Mouse (Mus musculus) myocyte (in vitro differentiated cells): ENCODE results near the gene 4921509C19Rik.

Source experiments
- E2F4 ChIP-seq: IDR thresholded peaks from one replicate; pipeline ENCODE4 v1.6.1; 2011; ENCODE audit warnings: mild to moderate bottlenecking, control low read depth, moderate library complexity; ENCODE audit not compliant: insufficient read depth
- MAX ChIP-seq: IDR thresholded peaks from one replicate; pipeline ENCODE4 v1.6.1; 2011; ENCODE audit warnings: low read depth, mild to moderate bottlenecking, control low read depth
- MYOD1 ChIP-seq, 3 experiments: IDR thresholded peaks; one replicate each; pipeline ENCODE4 v1.6.1; 2011; ENCODE audit warnings: control low read depth in 2 of 3, low read depth in 2 of 3, mild to moderate bottlenecking in 2 of 3, moderate library complexity in 1 of 3; ENCODE audit not compliant: insufficient read length in 2 of 3, control insufficient read depth in 1 of 3
- MYOG ChIP-seq, 3 experiments: IDR thresholded peaks; one replicate each; pipeline ENCODE4 v1.6.1; 2011; ENCODE audit warnings: control low read depth in 2 of 3, low read depth in 2 of 3, mild to moderate bottlenecking in 2 of 3; ENCODE audit not compliant: insufficient read length in 2 of 3, control insufficient read depth in 1 of 3, insufficient read depth in 1 of 3
- POLR2A ChIP-seq: IDR thresholded peaks from one replicate; pipeline ENCODE4 v1.6.1; 2011; ENCODE audit warnings: low read depth, mild to moderate bottlenecking, control low read depth, moderate library complexity; ENCODE audit not compliant: insufficient read length
- POLR2AphosphoS2 ChIP-seq: IDR thresholded peaks from one replicate; pipeline ENCODE4 v1.6.1; 2011; ENCODE audit warnings: low read depth, control low read depth; ENCODE audit not compliant: insufficient read length
- REST ChIP-seq: IDR thresholded peaks from one replicate; pipeline ENCODE4 v1.6.1; 2011; ENCODE audit warnings: mild to moderate bottlenecking, control low read depth, moderate library complexity; ENCODE audit not compliant: insufficient read depth, insufficient read length
- SRF ChIP-seq: IDR thresholded peaks from one replicate; pipeline ENCODE4 v1.6.1; 2011; ENCODE audit warnings: low read depth; ENCODE audit not compliant: control insufficient read depth, insufficient read length
- USF1 ChIP-seq: IDR thresholded peaks from one replicate; pipeline ENCODE4 v1.6.1; 2011; ENCODE audit warnings: low read depth, mild to moderate bottlenecking, control low read depth, moderate library complexity

DNA sequence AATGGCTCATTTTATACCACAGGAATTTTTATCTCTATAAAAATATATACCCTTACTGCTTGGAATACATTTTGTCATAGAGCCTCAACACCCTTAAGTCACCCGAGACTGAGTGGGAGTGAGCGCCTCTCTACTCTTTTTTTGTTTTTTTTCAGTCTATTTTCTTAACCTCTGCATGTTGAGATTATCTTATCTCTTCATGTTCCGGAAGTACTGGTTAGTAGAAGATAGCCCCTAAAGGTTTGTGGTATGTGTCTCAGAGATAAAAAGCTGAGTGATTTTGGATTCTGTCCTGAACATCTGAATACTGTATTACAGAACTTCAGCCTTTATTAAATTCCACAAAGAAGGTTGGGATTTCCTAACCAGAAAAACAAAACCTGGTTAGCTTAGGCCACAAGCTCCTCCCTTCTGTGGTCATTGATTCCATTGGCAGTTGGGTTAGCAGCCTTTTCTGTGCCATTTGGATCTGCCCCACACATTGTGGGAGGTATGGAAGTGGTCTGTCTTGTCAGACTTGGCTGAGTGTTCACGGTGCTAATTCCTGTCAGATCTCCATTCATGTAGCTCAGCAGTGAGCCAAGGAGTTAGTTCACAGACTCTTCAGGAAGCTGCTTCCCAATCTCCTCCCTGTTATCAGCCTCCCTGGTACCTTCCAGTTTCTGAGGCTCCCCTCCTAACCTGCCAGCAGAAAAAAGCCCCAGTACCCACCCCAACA, 48.5 kb upstream of the 4921509C19Rik start:
- TF ChIP-seq USF1, result no peak
- no peak for TF ChIP-seq POLR2AphosphoS2
- TF ChIP-seq POLR2A, result no peak
- no peak for TF ChIP-seq SRF
- no peak for TF ChIP-seq REST
- TF ChIP-seq MYOD1 (IDR thresholded peaks at IDR 0.05; ENCODE audit: control insufficient read depth in 1 of 3, insufficient read length in 2 of 3, low read depth in 2 of 3), result no peak
- TF ChIP-seq MYOG (IDR thresholded peaks at IDR 0.05; ENCODE audit: control insufficient read depth in 1 of 3, insufficient read depth in 1 of 3, insufficient read length in 2 of 3, low read depth in 2 of 3), result no peak
- no peak for TF ChIP-seq MAX
- no peak for TF ChIP-seq E2F4
